Comparison of ENCODE assay signal across 8 mouse cellular contexts in the genomic region with DNA sequence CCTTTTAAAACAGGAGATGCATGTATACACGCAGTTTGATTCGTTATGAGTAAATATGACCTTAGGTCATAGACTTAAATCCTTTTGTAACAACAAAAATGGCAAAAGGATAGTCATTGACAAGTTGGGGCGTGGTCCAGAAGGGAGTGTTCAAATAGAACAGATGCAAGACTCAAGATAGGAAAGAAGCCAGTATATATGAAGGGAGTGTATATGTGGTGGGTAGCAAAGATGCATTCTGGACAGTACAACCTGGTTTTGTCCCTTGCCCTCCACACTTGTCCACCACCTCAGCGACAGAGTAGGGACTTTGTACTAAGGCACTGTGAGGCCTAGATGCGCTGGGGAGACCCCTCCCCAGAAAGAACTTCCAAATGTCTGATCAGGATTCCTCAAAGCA. TPM values are rescaled to one million over a fixed set of nuclear protein-coding genes. Genes with fewer than 3 reads are reported as not detected.
DNase-seq lines count a peak whose midpoint lies in the region; ATAC-seq and TF ChIP-seq lines count a peak whose summit lies in the region.

No protein-coding gene starts in this region.

- peak; percentile 5; the same call in 1 of the 2 replicates for ATAC-seq in kidney, embryonic 14.5 days (ENCODE audit: low FRiP score, low TSS enrichment)
- peak; percentile 47 for ATAC-seq in intestine, embryonic 16.5 days
- ATAC-seq in midbrain, postnatal 0 days (ENCODE audit: low FRiP score) = no peak
- ATAC-seq in inflammation-experienced regulatory T-cells, adult 6 months = no peak

- no peak overlapping the region for H3K9ac ChIP-seq in kidney, embryonic 14.5 days (ENCODE audit: low read depth, low read length)
- no peak overlapping the region for H3K9ac ChIP-seq in intestine, embryonic 16.5 days (ENCODE audit: low read depth, low read length)
- H3K9ac ChIP-seq in midbrain, postnatal 0 days (replicated peaks; ENCODE audit: low read length, poor library complexity, severe bottlenecking) = no peak overlapping the region

- DNase-seq in kidney, postnatal 36 days = no peak
- no peak for DNase-seq in embryonic facial prominence, embryonic 10.5 days (ENCODE audit: low spot score)
- no peak for DNase-seq in midbrain, postnatal 0 days (ENCODE audit: low spot score)
- no peak for DNase-seq in layer of hippocampus, adult 11-12 months (ENCODE audit: low spot score)
- DNase-seq in gastrocnemius, adult 18-20 months (ENCODE audit: low spot score) = no peak

- WGBS in kidney, embryonic 14.5 days = 76% methylated on average over 5 of the region's 5 CpGs
- 77% methylated on average over 5 of the region's 5 CpGs for WGBS in embryonic facial prominence, embryonic 10.5 days
- WGBS in intestine, embryonic 16.5 days = 71% methylated on average over 5 of the region's 5 CpGs
- WGBS in midbrain, postnatal 0 days = 75% methylated on average over 5 of the region's 5 CpGs

- no peaks in the 10 kb centered on the region for H3K27me3 ChIP-seq in kidney, embryonic 14.5 days (ENCODE audit: control insufficient read depth, insufficient read depth, low read length)
- H3K27me3 ChIP-seq in embryonic facial prominence, embryonic 10.5 days (replicated peaks; ENCODE audit: low read depth, poor library complexity, severe bottlenecking) = no peaks in the 10 kb centered on the region
- no peaks in the 10 kb centered on the region for H3K27me3 ChIP-seq in intestine, embryonic 16.5 days (replicated peaks; ENCODE audit: control insufficient read depth, insufficient read depth, low read length)
- no peaks in the 10 kb centered on the region for H3K27me3 ChIP-seq in midbrain, postnatal 0 days (ENCODE audit: insufficient read depth, low read length)

- no peak overlapping the region for H3K4me3 ChIP-seq in kidney, embryonic 14.5 days (ENCODE audit: low read length)
- H3K4me3 ChIP-seq in embryonic facial prominence, embryonic 10.5 days = peak overlapping the region; percentile 86
- no peak overlapping the region for H3K4me3 ChIP-seq in intestine, embryonic 16.5 days (ENCODE audit: low read length)
- no peak overlapping the region for H3K4me3 ChIP-seq in midbrain, postnatal 0 days (ENCODE audit: low read depth, low read length)

- H3K4me2 ChIP-seq in kidney, embryonic 14.5 days (replicated peaks; ENCODE audit: low read depth, low read length) = peak overlapping the region; percentile 96; the same call in 1 of the 2 replicates
- H3K4me2 ChIP-seq in intestine, embryonic 16.5 days (ENCODE audit: low read depth, low read length) = no peak overlapping the region
- no peak overlapping the region; the same call in 1 of the 2 replicates for H3K4me2 ChIP-seq in midbrain, postnatal 0 days (ENCODE audit: low read depth, low read length, poor library complexity, severe bottlenecking)

- H3K4me1 ChIP-seq in kidney, embryonic 14.5 days (ENCODE audit: control insufficient read depth, insufficient read depth, low read length) = peaks cover 10% of the 10 kb centered on the region
- H3K4me1 ChIP-seq in embryonic facial prominence, embryonic 10.5 days = peaks cover 23% of the 10 kb centered on the region
- H3K4me1 ChIP-seq in intestine, embryonic 16.5 days (ENCODE audit: control insufficient read depth, insufficient read depth, low read length) = peaks cover 15% of the 10 kb centered on the region
- peaks cover 6% of the 10 kb centered on the region; the same call in 1 of the 2 replicates for H3K4me1 ChIP-seq in midbrain, postnatal 0 days (ENCODE audit: insufficient read depth, low read length)

- H3K36me3 ChIP-seq in kidney, embryonic 14.5 days (ENCODE audit: control insufficient read depth, insufficient read depth, low read length) = peaks cover 56% of the 10 kb centered on the region
- peaks cover 67% of the 10 kb centered on the region for H3K36me3 ChIP-seq in embryonic facial prominence, embryonic 10.5 days (replicated peaks)
- H3K36me3 ChIP-seq in intestine, embryonic 16.5 days (ENCODE audit: control insufficient read depth, insufficient read depth, low read length) = peaks cover 22% of the 10 kb centered on the region
- peaks cover 48% of the 10 kb centered on the region for H3K36me3 ChIP-seq in midbrain, postnatal 0 days (ENCODE audit: insufficient read depth, low read length)

- H3K9me3 ChIP-seq in kidney, embryonic 14.5 days (ENCODE audit: control insufficient read depth, low read length) = no peaks in the 10 kb centered on the region
- H3K9me3 ChIP-seq in embryonic facial prominence, embryonic 10.5 days = no peaks in the 10 kb centered on the region
- H3K9me3 ChIP-seq in intestine, embryonic 16.5 days (ENCODE audit: control insufficient read depth, low read length) = no peaks in the 10 kb centered on the region
- no peaks in the 10 kb centered on the region for H3K9me3 ChIP-seq in midbrain, postnatal 0 days (ENCODE audit: low read length)

- TF ChIP-seq CTCF in midbrain, postnatal 0 days (IDR thresholded peaks at IDR 0.05) = no peak

- no peak overlapping the region for H3K27ac ChIP-seq in kidney, embryonic 14.5 days (ENCODE audit: low read depth, low read length)
- peak overlapping the region; percentile 86 for H3K27ac ChIP-seq in embryonic facial prominence, embryonic 10.5 days (replicated peaks)
- H3K27ac ChIP-seq in intestine, embryonic 16.5 days (ENCODE audit: low read length) = 0 out of 2 replicates have a peak overlapping the region, but pooled peaks have one; percentile 1
- peak overlapping the region; percentile 76 for H3K27ac ChIP-seq in midbrain, postnatal 0 days (ENCODE audit: low read depth, low read length)

RNA-seq across cellular contexts. Expression of gene Nckipsd, which starts 0.5 kb away (rescaled TPM):
- polyA plus RNA-seq in kidney, embryonic 14.5 days (2014; fragmentation: Nextera tagmentation; extraction: Ambion mirVana) = 9.0 and 21.7 TPM in 2 replicates
- polyA plus RNA-seq in embryonic facial prominence, embryonic 10.5 days (2016; fragmentation: Nextera tagmentation; extraction: Ambion mirVana) = 14.8 and 15.0 TPM in 2 replicates
- polyA plus RNA-seq in intestine, embryonic 16.5 days (2015; fragmentation: Nextera tagmentation; extraction: Ambion mirVana) = 11.3 and 14.5 TPM in 2 replicates
- total RNA-seq in midbrain, postnatal 0 days (2014; rRNA removed) = 30.1 and 83.4 TPM in 2 replicates
- 25.7 and 32.5 TPM in 2 replicates for polyA plus RNA-seq in midbrain, postnatal 0 days (2015; fragmentation: Nextera tagmentation; extraction: Ambion mirVana)
- 1 to 10 TPM; 4.4 TPM for total RNA-seq in gastrocnemius, adult 18-20 months (2021)
- 1 to 10 TPM; 6.0 to 7.1 (median 6.8) TPM for polyA plus RNA-seq in inflammation-experienced regulatory T-cells, adult 6 months (2017; shearing (Covaris generic))

RNA-seq across cellular contexts. Expression of gene Celsr3, which starts 18.4 kb away (rescaled TPM):
- polyA plus RNA-seq in kidney, embryonic 14.5 days (2014; fragmentation: Nextera tagmentation; extraction: Ambion mirVana) = 0.04 and 0.17 TPM in 2 replicates
- polyA plus RNA-seq in embryonic facial prominence, embryonic 10.5 days (2016; fragmentation: Nextera tagmentation; extraction: Ambion mirVana) = 1.6 and 1.7 TPM in 2 replicates
- 0.47 and 0.61 TPM in 2 replicates for polyA plus RNA-seq in intestine, embryonic 16.5 days (2015; fragmentation: Nextera tagmentation; extraction: Ambion mirVana)
- total RNA-seq in midbrain, postnatal 0 days (2014; rRNA removed) = 61.7 and 76.3 TPM in 2 replicates
- polyA plus RNA-seq in midbrain, postnatal 0 days (2015; fragmentation: Nextera tagmentation; extraction: Ambion mirVana) = 7.2 and 7.4 TPM in 2 replicates
- total RNA-seq in gastrocnemius, adult 18-20 months (2021) = under 1 TPM in 1 of 2 experiments, not detected in 1; 0.02 TPM
- polyA plus RNA-seq in inflammation-experienced regulatory T-cells, adult 6 months (2017; shearing (Covaris generic)) = not detected

RNA-seq across cellular contexts. Expression of gene Ip6k2, which starts 24.1 kb away (rescaled TPM):
- 125 and 134 TPM in 2 replicates for polyA plus RNA-seq in kidney, embryonic 14.5 days (2014; fragmentation: Nextera tagmentation; extraction: Ambion mirVana)
- polyA plus RNA-seq in embryonic facial prominence, embryonic 10.5 days (2016; fragmentation: Nextera tagmentation; extraction: Ambion mirVana) = 94.0 and 103 TPM in 2 replicates
- polyA plus RNA-seq in intestine, embryonic 16.5 days (2015; fragmentation: Nextera tagmentation; extraction: Ambion mirVana) = 57.2 and 59.4 TPM in 2 replicates
- 126 and 138 TPM in 2 replicates for total RNA-seq in midbrain, postnatal 0 days (2014; rRNA removed)
- 228 and 230 TPM in 2 replicates for polyA plus RNA-seq in midbrain, postnatal 0 days (2015; fragmentation: Nextera tagmentation; extraction: Ambion mirVana)
- 10 to 100 TPM; 14.9 TPM for total RNA-seq in gastrocnemius, adult 18-20 months (2021)
- polyA plus RNA-seq in inflammation-experienced regulatory T-cells, adult 6 months (2017; shearing (Covaris generic)) = 10 to 100 TPM; 10.9 to 24.0 (median 19.8) TPM

RNA-seq across cellular contexts. Expression of gene Slc26a6, which starts 45.4 kb away (rescaled TPM):
- polyA plus RNA-seq in kidney, embryonic 14.5 days (2014; fragmentation: Nextera tagmentation; extraction: Ambion mirVana) = 8.6 and 14.5 TPM in 2 replicates
- 13.3 and 14.0 TPM in 2 replicates for polyA plus RNA-seq in embryonic facial prominence, embryonic 10.5 days (2016; fragmentation: Nextera tagmentation; extraction: Ambion mirVana)
- polyA plus RNA-seq in intestine, embryonic 16.5 days (2015; fragmentation: Nextera tagmentation; extraction: Ambion mirVana) = 75.9 and 94.2 TPM in 2 replicates
- 18.0 and 20.2 TPM in 2 replicates for total RNA-seq in midbrain, postnatal 0 days (2014; rRNA removed)
- 23.8 and 24.6 TPM in 2 replicates for polyA plus RNA-seq in midbrain, postnatal 0 days (2015; fragmentation: Nextera tagmentation; extraction: Ambion mirVana)
- total RNA-seq in gastrocnemius, adult 18-20 months (2021) = 10 to 100 TPM; 14.0 to 14.6 TPM
- 10 to 100 TPM in 1 of 3 experiments, 1 to 10 TPM in 2; 7.3 to 12.6 (median 8.2) TPM for polyA plus RNA-seq in inflammation-experienced regulatory T-cells, adult 6 months (2017; shearing (Covaris generic))

Comparison
In these comparisons a context has a peak if more than half of its experiments do, and no peak if none do; other contexts are left out.
1. ATAC-seq: peak in kidney, embryonic 14.5 days (single experiment) and intestine, embryonic 16.5 days (single experiment); none in midbrain, postnatal 0 days (single experiment) and inflammation-experienced regulatory T-cells, adult 6 months (single experiment).